Mouse (Mus musculus): Measurements from ENCODE around the gene Ocm.

DNA sequence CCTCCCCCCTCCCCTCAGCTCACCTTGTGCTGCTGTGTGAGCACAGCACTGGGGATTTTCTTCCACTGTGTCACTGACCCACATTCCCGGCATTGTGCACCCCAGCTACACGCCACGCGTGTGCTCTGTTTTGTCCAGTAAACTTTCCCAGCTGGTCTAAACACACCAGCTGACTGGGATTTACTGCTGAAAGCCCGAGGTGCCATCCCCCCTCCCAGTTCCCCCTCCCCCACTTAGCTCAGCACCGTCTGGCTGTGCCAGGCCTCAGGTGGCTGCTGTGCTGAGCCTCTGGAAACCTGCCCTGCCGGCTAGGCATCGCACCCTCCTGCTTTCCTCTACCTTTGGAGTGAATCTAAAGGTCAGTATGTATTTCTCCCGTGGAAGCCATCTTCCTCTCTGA is 45.6 kb downstream of the Ocm start:
- TF ChIP-seq ZNF384 (IDR thresholded peaks at IDR 0.05; ENCODE audit: low read depth, low read length) (no peak), ZKSCAN1 (IDR thresholded peaks at IDR 0.05; ENCODE audit: borderline replicate concordance, low read depth, low read length) (no peak)

All from CH12.LX (cell line).